Mouse (Mus musculus): Measurements from ENCODE around the gene Slc7a7.

GRCm38 (mm10) chr14:54445476-54445875 is 27.9 kb upstream of the Slc7a7 start:
- TF ChIP-seq TCF12 (IDR thresholded peaks at IDR 0.05; ENCODE audit: low read depth, low read length): no peak
- no peak for TF ChIP-seq RCOR1 (IDR thresholded peaks at IDR 0.05; ENCODE audit: low read depth, low read length)
- no peak for TF ChIP-seq MAX (IDR thresholded peaks at IDR 0.05; ENCODE audit: low read length)
- TF ChIP-seq ZMIZ1 (IDR thresholded peaks at IDR 0.05; ENCODE audit: low read depth, low read length): no peak
- no peak for TF ChIP-seq POLR2A (IDR thresholded peaks at IDR 0.05; ENCODE audit: control insufficient read depth in 1 of 2, insufficient read depth in 1 of 2, low read depth in 1 of 2, low read length in 2 of 2, poor library complexity in 1 of 2)
- TF ChIP-seq HCFC1 (IDR thresholded peaks at IDR 0.05; ENCODE audit: low read depth, low read length): no peak
- no peak for TF ChIP-seq ZKSCAN1 (IDR thresholded peaks at IDR 0.05; ENCODE audit: low read depth, low read length)
- no peak for TF ChIP-seq ELF1 (IDR thresholded peaks at IDR 0.05; ENCODE audit: low read depth, low read length)
